Mouse (Mus musculus) forebrain, postnatal 0 days (tissue): ENCODE measurements around the gene Anks3. TPM values are rescaled to one million over a fixed set of nuclear protein-coding genes. Genes with fewer than 3 reads are reported as not detected.
A peak's percentile ranks its signal among the peaks of the same experiment; 100 is the strongest.

Source experiments
- ATAC-seq: fragments of 200-750 bp; cut with Nextera tagmentation; 2 replicates; pipeline ENCODE4 v1.8.0; 2017; ENCODE audit warnings: mild to moderate bottlenecking, moderate library complexity
- DNase-seq: peaks from one replicate; pipeline ENCODE4 v3.0.0-alpha.2; 2015
- H3K27ac ChIP-seq: fragments of 300-500 bp; sonication (generic); 2 replicates; pipeline ENCODE4 v1.5.1; 2014; ENCODE audit warnings: low read depth, mild to moderate bottlenecking, antibody characterized with exemption, low read length, moderate library complexity, mixed read lengths
- H3K27me3 ChIP-seq: fragments of 300-500 bp; sonication (generic); 2 replicates; pipeline ENCODE4 v1.6.1; 2014; ENCODE audit warnings: mild to moderate bottlenecking, low read length, mixed read lengths; ENCODE audit not compliant: insufficient read depth
- H3K36me3 ChIP-seq: fragments of 300-500 bp; sonication (generic); 2 replicates; pipeline ENCODE4 v1.6.1; 2014; ENCODE audit warnings: mild to moderate bottlenecking, moderate library complexity; ENCODE audit not compliant: insufficient read depth
- H3K4me1 ChIP-seq: fragments of 300-500 bp; sonication (generic); 2 replicates; pipeline ENCODE4 v1.6.1; 2014; ENCODE audit warnings: antibody characterized with exemption; ENCODE audit not compliant: insufficient read depth
- H3K4me2 ChIP-seq: fragments of 300-500 bp; sonication (generic); 2 replicates; pipeline ENCODE4 v1.6.1; 2014; ENCODE audit warnings: low read depth, mild to moderate bottlenecking, moderate library complexity
- H3K4me3 ChIP-seq: fragments of 300-500 bp; sonication (generic); 2 replicates; pipeline ENCODE4 v1.5.1; 2014; ENCODE audit warnings: low read depth, low read length, mixed read lengths
- H3K9ac ChIP-seq: fragments of 300-500 bp; sonication (generic); 2 replicates; pipeline ENCODE4 v1.6.1; 2014; ENCODE audit warnings: mild to moderate bottlenecking
- H3K9me3 ChIP-seq: fragments of 300-500 bp; sonication (generic); 2 replicates; pipeline ENCODE4 v1.6.1; 2016; ENCODE audit warnings: low read length
- CTCF ChIP-seq: sonication (generic); IDR thresholded peaks from 2 replicates; pipeline ENCODE4 v1.5.1; 2016; ENCODE audit warnings: antibody characterized with exemption, control low read depth, low read depth
- WGBS: fragments of 180-500 bp; shearing (Covaris S2); extraction: QIAGEN DNeasy Blood & Tissue Kit; methylation state at CpG from one replicate; pipeline ENCODE4 v1.1.7; 2014; 5-methylcytosine and 5-hydroxymethylcytosine counted together
- polyA plus RNA-seq: library from polyadenylated mRNA; unstranded; fragments of >200 nt; fragmentation: Nextera tagmentation; extraction: Ambion mirVana; gene quantifications from 2 replicates; pipeline ENCODE4 v1.2.1, GENCODE M21; 2015
- total RNA-seq: library from RNA; depleted of rRNA; stranded (reverse); fragments of >200 nt; gene quantifications from 2 replicates; pipeline ENCODE4 v1.2.3, GENCODE M21; 2014

Gene Anks3
- total and polyA plus RNA-seq, 2 experiments from 2014 or later = 37.6 to 55.6 TPM

DNA sequence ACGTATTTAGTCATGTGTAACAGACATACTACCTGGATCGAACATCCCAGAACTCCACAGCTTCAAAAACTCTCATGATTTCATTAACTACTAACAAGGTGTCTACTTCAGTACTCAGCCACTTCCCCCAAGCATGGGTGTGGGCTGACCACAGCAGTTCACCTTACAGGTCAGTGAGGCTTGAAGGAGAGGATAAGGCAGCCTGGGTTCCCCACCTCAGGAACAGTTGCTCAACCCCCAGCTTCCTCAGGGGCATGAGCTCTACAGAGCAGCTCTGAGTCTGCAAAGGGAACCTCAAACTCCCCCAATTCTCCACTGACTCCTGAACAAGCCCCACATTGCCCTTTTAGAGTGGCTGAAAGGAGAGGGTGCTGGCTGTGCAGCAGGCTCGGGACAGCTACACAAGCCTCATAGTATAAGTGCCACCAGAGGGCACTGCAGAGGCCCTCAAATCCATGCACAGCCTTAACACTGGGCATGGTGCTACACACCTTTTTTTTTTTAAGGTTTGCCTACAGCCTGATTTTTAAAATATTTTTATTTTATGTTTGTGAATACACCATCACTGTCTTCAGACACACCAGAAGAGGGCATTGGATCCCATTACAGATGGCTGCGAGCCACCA lies 15.9 kb upstream of the Anks3 start:
- Histone ChIP-seq H3K9me3 (no peaks in the 10 kb centered on the region), H3K4me2 (no peak overlapping the region), H3K27ac (no peak overlapping the region), H3K4me3 (no peak overlapping the region), H3K4me1 (no peaks in the 10 kb centered on the region), H3K27me3 (no peaks in the 10 kb centered on the region), H3K36me3 (no peaks in the 10 kb centered on the region), H3K9ac (no peak overlapping the region)
- DNase-seq (peak; percentile 37), ATAC-seq (peak; percentile 50; the same call in 1 of the 2 replicates)
- WGBS = 69% methylated on average over 4 of the region's 4 CpGs
- peak; percentile 55 for TF ChIP-seq CTCF

DNA sequence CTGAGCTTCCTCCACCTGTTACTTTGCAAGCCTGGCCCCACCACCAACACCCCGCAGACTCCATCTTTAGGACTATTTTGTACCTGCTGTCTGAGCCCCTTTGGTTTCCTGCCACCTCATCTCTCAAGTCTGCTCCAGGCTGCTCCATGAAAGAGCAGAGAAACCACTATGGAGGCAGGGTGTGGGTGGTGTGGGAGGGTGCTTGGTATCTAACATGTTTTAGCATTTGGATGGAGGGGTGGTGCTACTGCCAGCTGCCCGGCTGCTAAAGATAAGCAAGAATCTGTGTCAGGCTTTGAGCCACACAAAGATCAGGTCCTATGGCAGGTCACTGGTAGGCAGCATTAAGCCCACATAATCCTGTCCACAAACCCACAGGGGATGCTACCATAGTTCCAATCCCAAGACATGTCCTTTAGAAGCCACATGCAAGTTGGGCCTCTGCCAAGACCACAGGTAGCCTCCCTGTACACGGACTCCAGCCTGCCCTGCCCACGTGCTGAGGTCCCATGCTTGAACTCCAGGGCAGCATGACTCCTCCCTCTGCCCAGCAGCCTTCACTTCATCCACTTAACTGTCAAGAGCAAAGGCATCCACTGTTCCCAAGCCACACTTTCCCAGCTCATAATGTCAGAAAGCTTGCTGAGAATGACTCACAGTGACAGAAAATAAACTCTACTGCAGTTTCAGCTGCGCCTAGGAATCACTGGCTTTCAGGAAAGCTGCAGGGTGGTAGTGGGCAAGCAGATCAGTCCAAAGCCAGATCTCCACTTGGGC lies 14.5 kb upstream of the Anks3 start:
- no peaks in the 10 kb centered on the region for H3K27me3 ChIP-seq
- DNase-seq (no peak), ATAC-seq (no peak)
- H3K9ac ChIP-seq = no peak overlapping the region
- no peaks in the 10 kb centered on the region for H3K9me3 ChIP-seq
- no peaks in the 10 kb centered on the region for H3K36me3 ChIP-seq
- TF ChIP-seq CTCF = no peak
- WGBS = 63% methylated on average over 5 of the region's 5 CpGs
- H3K4me3 ChIP-seq = no peak overlapping the region
- H3K4me2 ChIP-seq = no peak overlapping the region
- H3K4me1 ChIP-seq = no peaks in the 10 kb centered on the region
- H3K27ac ChIP-seq = no peak overlapping the region

- Histone ChIP-seq H3K4me2 (no peak overlapping the region), H3K36me3 (no peaks in the 10 kb centered on the region), H3K9me3 (no peaks in the 10 kb centered on the region), H3K4me3 (no peak overlapping the region), H3K27ac (no peak overlapping the region), H3K9ac (no peak overlapping the region), H3K4me1 (no peaks in the 10 kb centered on the region), H3K27me3 (no peaks in the 10 kb centered on the region)
- TF ChIP-seq CTCF = no peak
- 85% methylated on average over 2 of the region's 2 CpGs for WGBS
- DNase-seq (no peak), ATAC-seq (no peak)
Observed at GRCm38 (mm10) chr16:4976180-4976579, 12.2 kb upstream of the Anks3 start.

DNA sequence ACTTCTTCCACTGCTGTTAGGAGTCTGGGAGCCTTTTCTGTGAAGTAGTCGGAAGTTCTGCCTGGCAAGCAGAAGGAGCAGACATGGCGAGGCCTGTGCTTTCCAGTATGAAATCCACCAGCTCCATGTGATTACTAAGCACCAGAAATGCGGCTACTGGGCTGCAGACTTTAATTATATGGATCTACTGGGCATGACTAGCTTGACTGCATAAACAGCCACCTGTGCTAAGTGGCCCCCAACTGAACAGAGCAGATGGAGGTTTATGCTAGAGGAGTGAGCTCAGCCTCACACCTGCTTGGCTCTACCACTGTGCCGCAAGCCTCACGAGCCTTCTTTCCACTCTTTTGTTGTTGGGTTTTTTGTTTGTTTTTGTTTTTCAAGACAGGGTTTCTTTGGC lies 10.5 kb upstream of the Anks3 start:
- 69% methylated on average over 5 of the region's 5 CpGs for whole genome bisulfite sequencing
- ATAC-seq (no peak), DNase-seq (no peak)

GRCm38 (mm10) chr16:4971626-4972025 lies 7.6 kb upstream of the Anks3 start:
- Histone ChIP-seq H3K4me2 (no peak overlapping the region), H3K9me3 (no peaks in the 10 kb centered on the region), H3K27ac (no peak overlapping the region), H3K9ac (no peak overlapping the region), H3K27me3 (no peaks in the 10 kb centered on the region), H3K4me1 (no peaks in the 10 kb centered on the region), H3K4me3 (no peak overlapping the region), H3K36me3 (no peaks in the 10 kb centered on the region)
- WGBS = 86% methylated on average over 4 of the region's 4 CpGs
- no peak for TF ChIP-seq CTCF
- DNase-seq = no peak
- no peak for ATAC-seq

More for the DNA sequence above, 10.5 kb upstream of the Anks3 start:
- Histone ChIP-seq H3K36me3 (no peaks in the 10 kb centered on the region), H3K27ac (no peak overlapping the region), H3K4me1 (no peaks in the 10 kb centered on the region), H3K27me3 (no peaks in the 10 kb centered on the region), H3K9me3 (no peaks in the 10 kb centered on the region), H3K9ac (no peak overlapping the region), H3K4me3 (no peak overlapping the region), H3K4me2 (no peak overlapping the region)
- TF ChIP-seq CTCF = no peak

DNA sequence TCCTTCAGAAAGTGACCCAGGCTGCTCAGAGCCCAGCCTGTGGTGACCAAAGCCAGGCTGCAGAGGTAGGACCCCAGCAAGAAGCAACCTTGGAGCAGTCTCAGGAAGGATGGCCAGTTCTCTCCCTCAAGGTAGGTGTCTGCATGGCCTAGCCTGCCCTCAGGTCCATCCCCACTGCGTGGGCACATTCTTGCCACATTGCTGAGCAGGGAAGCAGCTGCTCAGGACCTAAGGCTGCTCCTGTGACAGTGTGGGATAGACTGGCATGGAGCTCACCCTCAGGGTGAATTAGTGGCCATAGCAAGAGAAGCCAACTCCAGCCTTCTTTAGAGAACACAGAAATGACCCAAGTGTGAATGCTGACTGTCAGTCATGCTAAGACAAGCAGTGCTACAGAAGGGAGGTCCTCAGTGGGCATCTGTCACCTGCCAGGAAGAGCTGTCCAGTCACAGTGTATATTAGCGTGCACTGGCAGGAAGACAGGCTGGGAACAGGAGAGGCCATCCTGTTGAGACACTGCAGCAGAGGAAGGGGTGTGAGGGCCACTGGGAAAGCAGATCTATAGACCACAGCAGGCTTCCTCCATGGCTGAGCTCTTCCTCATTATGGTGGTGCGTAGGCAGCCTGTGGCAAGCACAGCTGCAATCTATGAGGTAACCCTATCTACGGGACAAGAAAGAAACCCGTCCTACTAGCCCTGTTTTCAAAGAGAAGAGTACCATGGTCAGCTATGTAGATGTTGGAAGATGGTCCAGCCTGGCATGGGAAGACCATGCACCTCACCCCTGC lies 5.2 kb upstream of the Anks3 start:
- 88% methylated on average over 5 of the region's 5 CpGs for WGBS
- H3K9ac ChIP-seq = no peak overlapping the region
- H3K27me3 ChIP-seq = no peaks in the 10 kb centered on the region
- H3K27ac ChIP-seq = no peak overlapping the region
- ATAC-seq (no peak), DNase-seq (no peak)
- TF ChIP-seq CTCF = no peak
- no peak overlapping the region for H3K4me2 ChIP-seq
- H3K36me3 ChIP-seq = no peaks in the 10 kb centered on the region
- H3K9me3 ChIP-seq = no peaks in the 10 kb centered on the region
- H3K4me1 ChIP-seq = no peaks in the 10 kb centered on the region
- H3K4me3 ChIP-seq = no peak overlapping the region

DNA sequence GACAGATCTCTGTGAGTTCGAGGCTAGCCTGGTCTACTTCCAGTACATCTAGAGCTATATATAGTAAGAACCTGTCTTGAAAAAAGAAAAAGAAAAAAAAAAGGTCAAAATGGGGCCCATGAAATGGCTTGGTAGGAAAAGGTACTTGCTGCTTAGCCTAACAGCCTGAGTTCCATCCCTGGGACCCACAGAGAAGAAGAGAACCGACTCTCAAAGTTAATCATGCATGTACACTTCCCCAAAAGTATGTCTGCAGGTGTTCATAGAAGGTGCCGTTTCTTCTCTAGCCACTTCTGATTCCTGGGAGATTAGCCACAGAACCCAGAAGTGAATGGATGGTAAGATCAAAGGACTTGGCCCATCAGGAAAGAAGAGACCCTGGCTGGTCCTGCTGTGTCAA lies 4.4 kb upstream of the Anks3 start:
- ATAC-seq = no peak

More for the DNA sequence above, 4.4 kb upstream of the Anks3 start:
- no peak overlapping the region for H3K4me2 ChIP-seq
- no peak overlapping the region for H3K9ac ChIP-seq
- H3K9me3 ChIP-seq = no peaks in the 10 kb centered on the region
- 76% methylated on average over 3 of the region's 3 CpGs for WGBS
- H3K27ac ChIP-seq = no peak overlapping the region
- no peak overlapping the region for H3K4me3 ChIP-seq
- DNase-seq = no peak
- H3K4me1 ChIP-seq = peaks cover under 1% of the 10 kb centered on the region; the same call in 1 of the 2 replicates
- no peaks in the 10 kb centered on the region for H3K36me3 ChIP-seq
- no peaks in the 10 kb centered on the region for H3K27me3 ChIP-seq
- TF ChIP-seq CTCF = no peak
